Mouse (Mus musculus) urinary bladder, postnatal 10 days (tissue): ENCODE data around the gene Nlrp1a.

Experiments
- DNase-seq: peaks from one replicate; pipeline ENCODE4 v3.0.0; 2022; ENCODE audit warnings: low spot score

The Nlrp1a gene

DNA sequence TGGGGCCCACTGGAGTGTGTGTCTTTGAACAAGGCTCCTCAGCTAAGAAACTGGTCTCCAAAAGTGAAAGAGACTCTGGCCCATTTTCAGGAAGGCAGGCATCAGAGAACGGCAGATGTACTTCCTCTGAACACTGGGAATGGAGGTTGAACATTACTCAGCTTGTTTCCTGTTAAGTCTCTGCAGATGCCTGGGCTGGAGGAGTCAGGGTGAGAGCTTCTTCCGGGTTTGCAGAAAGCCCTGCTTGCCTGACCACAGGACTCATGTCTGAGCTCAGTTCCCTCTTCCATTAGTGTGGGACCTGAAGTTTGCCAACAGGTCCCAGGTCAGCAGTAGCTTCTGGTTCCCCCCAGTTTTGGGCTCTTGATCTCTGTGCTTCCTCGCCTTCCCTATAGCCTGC, at the start of gene Nlrp1a:
Gene Nlrp1a (minus strand): TSS at position 44 of the 400 bp plus-strand sequence.
- DNase-seq, result no peak

DNA sequence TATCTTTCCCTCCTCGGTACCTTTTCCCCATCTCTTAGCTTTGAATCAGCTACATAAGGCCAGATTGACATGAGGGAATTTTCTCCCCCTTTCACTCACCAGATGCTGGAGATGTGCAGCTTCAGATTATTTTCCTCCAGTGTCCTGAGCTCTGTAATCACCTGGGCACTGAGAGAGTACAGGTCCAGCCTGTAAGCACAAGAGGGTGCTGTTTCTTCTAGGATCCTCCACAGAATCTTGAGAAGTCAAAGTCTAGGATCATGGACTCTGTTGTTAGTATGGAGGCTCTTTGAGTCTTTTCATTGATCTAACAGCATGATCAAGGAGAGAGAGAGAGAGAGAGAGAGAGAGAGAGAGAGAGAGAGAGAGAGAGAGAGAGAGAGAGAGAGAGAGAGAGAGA, 25.1 kb upstream of the Nlrp1a start:
- DNase-seq, result no peak

DNA sequence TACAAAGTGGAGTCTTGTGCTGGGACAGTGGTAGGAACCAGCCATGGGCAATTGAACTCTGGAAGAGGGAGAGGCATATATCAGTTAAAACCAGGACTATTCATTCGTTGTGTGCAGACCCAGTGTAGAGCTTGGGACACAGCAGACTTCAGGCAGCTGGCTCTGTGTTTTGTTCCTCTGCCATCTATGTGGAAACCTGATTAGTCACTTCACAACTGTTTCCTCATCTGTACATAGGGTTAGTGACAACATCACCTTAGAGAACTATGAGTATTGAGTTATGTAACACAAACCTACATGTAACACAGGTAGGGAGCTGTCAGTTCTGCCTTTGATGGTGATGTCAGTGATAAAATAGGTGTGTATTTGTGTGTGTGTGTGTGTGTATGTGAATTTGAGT, 19.6 kb upstream of the Nlrp1a start:
- DNase-seq, result no peak

DNA sequence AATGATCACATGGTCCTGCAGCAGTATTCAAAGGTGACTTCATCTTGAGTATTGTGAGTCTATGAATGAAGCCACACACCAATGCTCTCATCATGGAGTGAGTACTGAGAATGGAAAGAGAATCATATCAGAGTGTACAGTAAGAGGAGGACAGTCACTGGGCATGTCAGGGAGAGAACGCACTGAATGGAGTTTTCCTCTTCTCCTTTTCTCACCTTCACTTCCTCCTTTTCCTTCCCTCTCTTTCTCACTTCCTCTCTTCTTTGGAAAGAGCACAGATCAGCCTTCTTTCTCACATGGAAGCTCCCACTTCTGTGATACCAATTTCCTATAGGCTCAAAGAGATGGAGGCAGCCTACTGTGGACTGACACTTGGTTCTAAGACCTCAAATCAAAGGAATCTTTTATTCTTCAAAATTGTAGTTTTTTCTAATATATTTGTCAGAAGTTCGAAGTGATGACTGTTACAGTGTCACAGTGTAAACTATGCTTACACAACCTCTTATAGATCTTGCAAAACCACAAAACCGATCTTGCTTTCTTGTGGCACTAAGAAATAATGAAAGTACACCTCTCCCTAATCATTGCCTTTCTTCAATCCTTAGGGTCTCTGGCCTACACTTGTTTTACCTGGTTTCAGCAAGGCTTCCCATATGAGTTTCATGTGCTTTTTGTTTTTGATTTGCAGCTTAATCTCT, 15.1 kb upstream of the Nlrp1a start:
- no peak for DNase-seq

DNA sequence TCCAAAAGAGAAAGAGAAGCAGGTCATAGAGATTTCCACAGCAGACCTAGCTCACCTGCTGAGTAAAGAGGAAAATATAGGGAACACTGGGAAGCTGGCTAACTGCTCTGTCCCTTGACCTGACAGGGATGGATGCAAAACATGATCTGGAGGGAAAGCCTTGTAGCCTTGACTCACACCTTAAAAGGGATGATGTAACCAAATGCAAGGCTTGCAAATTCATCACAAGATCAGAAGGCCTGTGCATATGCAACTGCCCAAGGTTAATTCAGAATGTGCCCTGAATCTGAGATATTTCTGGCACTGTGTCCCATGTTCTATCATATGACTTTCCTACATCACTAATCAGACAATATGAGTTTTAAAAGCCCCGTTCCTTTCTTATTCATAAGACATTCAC, 10.8 kb upstream of the Nlrp1a start:
- DNase-seq, result no peak

DNA sequence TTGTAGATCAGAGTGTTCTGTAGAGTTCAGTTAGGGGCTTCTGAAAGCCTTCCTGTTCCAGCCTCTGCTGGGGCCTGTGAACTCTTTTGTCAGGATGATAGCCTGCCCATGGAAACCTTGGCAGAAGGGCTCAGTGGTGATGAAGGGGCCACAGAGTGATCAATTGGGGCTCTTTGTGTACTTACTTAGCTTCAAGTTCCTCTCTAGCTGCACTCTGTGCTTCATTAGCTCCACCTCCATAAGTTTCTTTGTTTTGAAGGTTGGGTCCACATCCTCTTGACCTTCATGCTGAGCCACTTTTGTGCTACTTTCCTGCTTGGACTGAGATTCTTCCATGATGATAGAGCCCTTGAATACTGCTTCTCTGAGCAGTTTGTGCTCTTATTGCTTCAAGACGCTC, 2.5 kb downstream of the Nlrp1a start:
- DNase-seq, result no peak

DNA sequence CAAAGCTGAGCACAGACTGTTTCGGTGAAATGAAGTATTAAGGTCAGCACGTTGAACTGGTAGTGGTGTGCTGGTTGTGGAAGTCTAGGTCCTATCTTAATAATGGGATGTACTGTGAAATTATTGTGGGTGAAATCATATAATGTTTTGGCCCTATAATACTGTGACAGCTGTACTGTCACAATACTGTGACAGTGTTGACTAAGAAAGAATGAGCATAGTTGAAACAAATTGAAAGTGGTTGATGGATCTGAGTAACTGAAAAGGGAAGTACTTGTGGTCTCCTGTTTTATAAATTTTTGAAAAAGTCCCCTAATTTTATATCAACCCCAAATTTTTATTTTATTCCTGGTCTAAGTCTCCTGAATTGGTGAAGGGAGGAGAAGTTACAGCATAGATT, 37.4 kb downstream of the Nlrp1a start:
- no peak for DNase-seq

DNA sequence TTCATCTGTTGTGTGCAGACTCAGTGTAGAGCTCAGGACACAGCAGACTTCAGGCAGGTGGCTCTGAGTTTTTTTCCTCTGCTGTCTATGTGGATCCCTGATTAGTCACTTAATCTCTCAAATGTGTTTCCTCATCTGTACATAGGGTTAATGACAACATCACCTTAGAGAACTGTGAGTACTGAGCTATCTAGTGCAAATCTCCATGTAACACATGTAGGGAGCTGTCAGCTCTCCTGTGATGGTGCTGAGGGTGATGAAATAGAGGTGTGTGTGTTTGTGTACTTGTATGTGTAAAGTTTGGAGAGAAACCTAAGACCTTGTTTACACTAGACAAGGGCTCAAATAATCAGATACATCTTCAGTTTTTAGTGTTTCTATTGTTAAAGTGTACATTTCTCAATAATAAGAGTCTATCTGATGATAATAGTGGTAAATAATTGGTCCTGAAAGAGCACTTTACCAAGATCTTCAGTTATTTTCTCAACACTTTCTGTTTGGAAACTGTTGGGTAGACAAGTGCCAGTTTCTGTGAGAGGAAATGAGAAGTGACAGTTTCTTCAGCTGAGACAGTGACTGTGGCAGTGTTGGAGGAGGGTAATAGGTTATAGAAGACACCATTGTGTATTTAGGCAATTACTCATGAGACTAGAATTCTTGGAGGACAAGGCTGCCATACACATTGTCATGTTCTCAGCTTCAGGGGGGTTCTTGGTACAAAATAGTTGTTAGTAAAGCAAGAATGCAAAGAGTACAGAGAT, 38.1 kb downstream of the Nlrp1a start:
- DNase-seq, result no peak

DNA sequence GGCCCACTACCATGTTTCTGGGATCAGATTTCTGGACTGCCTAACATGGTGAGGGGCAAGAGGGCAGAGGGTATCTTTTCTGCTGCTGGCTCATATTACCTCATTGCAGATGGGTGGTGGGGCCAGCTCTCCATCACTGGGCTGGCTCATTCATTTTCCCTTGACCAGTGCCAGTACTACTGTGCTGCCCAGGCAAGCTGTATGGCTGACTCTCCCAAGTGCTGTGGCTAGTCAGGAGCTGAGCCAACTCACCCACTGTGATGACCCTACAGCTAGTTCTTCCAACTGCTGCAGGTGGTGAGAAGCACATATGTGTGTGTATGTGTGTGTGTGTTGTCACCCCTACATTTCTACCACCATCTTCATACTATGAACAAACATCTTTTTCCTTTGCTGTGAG, 40.6 kb downstream of the Nlrp1a start:
- DNase-seq, result no peak

DNA sequence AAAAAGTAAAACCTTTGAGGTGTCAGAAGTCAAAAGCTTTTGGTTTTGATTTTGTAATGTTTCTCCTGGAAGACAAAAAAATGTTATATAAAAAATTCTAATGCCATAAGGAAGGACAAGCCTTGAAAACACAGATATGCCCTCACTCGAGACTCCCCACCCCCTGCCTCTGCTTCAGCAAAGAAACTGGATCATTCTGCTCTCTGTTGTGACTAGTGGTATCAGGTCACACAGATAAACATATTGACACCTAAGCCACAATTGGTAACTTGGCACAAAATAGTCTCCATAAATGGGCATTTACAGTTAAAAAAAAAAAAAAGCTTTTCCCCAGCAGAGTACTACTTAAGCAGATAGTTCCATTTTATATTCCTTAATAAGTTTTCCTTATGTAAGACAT, 68.2 kb downstream of the Nlrp1a start:
- no peak for DNase-seq

DNA sequence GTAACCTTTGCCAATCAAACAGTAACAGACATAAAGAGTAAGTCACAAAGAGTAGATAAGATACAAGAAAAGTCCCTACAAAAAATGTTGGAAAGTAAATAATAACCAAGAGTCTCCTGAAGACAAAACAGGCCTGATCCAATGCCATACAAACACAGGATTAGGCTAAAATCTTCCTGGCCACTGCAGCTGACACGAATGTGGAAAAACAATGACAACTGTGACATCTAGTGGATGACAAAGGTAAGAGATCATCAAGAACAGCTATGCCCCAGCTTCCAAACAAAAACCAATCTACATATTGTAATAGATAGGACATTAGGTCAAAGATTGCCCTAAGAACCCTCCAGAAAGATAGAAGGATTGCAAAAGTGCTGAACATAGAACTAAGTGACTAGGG, 92.0 kb downstream of the Nlrp1a start:
- DNase-seq, result no peak
